Mouse (Mus musculus): Measurements from ENCODE around the gene Wdr38.

- no peak for TF ChIP-seq POLR2A (IDR thresholded peaks at IDR 0.05; ENCODE audit: control insufficient read depth, extremely low read depth, insufficient read depth, low read length, poor library complexity)
- TF ChIP-seq CTCF (IDR thresholded peaks at IDR 0.05; ENCODE audit: borderline replicate concordance, control insufficient read depth, extremely low read depth, insufficient read depth, low read length, poor library complexity) = no peak
These were observed 22.7 kb downstream of the Wdr38 start for GRCm38 (mm10) chr2:39020004-39020403.
